Mouse (Mus musculus) left cerebral cortex, postnatal 14 days (tissue): Measurements from ENCODE around the gene Vmn1r21. TPM values are rescaled to one million over a fixed set of nuclear protein-coding genes. Genes with fewer than 3 reads are reported as not detected.

ENCODE experiments used
- total RNA-seq, 2 experiments: library from RNA; stranded (reverse); gene quantifications; 2 replicates each; pipeline ENCODE4 v1.2.3; 2021

Vmn1r21 gene
- total RNA-seq, 2 experiments from 2014 or later, result not detected

Other genes with a start within 250 kb of the Vmn1r21 start
- 1 to 10 TPM; 7.2 to 7.6 TPM for gene Pyurf, start 158.3 kb downstream of the Vmn1r21 start, total RNA-seq
- gene Lancl2, start 147.8 kb downstream of the Vmn1r21 start, total RNA-seq, result 100 to 1,000 TPM; 157 to 161 TPM
- 100 to 1,000 TPM; 159 to 189 TPM for gene Vopp1, start 25.2 kb downstream of the Vmn1r21 start, total RNA-seq
- not detected for gene Vmn1r22, start 57.7 kb upstream of the Vmn1r21 start, total RNA-seq
- gene Vmn1r23, start 76.5 kb upstream of the Vmn1r21 start, total RNA-seq, result not detected
- not detected for gene Vmn1r24, start 111.2 kb upstream of the Vmn1r21 start, total RNA-seq
- gene Vmn1r25, start 130.5 kb upstream of the Vmn1r21 start, total RNA-seq, result not detected
- gene Vmn1r26, start 164.8 kb upstream of the Vmn1r21 start, total RNA-seq, result not detected